Mouse (Mus musculus): ENCODE data around the gene Gm6268.

Gene Gm6268

GRCm38 (mm10) chrX:36400980-36401379 lies at the start of gene Gm6268:
Gene Gm6268 (plus strand): TSS chrX:36401280.
- 95% methylated on average over 13 of the region's 13 CpGs for WGBS

- WGBS: 40% methylated on average over 3 of the region's 3 CpGs
Measured at GRCm38 (mm10) chrX:36352446-36352845, 48.6 kb upstream of the Gm6268 start.

GRCm38 (mm10) chrX:36389971-36390370 lies 11.1 kb upstream of the Gm6268 start:
- WGBS: 29% methylated on average over 3 of the region's 3 CpGs

- WGBS: 65% methylated on average over 2 of the region's 2 CpGs
Measured at GRCm38 (mm10) chrX:36390503-36390902, 10.6 kb upstream of the Gm6268 start.

GRCm38 (mm10) chrX:36392672-36393071 lies 8.4 kb upstream of the Gm6268 start:
- WGBS: 28% methylated on average over 6 of the region's 6 CpGs

- 35% methylated on average over 6 of the region's 6 CpGs for whole genome bisulfite sequencing
Measured at GRCm38 (mm10) chrX:36393279-36393678, 7.8 kb upstream of the Gm6268 start.

- 69% methylated on average over 6 of the region's 6 CpGs for WGBS
Measured at GRCm38 (mm10) chrX:36402316-36402715, 1.2 kb downstream of the Gm6268 start.

- WGBS: 80% methylated on average over 3 of the region's 3 CpGs
Measured at GRCm38 (mm10) chrX:36419153-36419552, 18.1 kb downstream of the Gm6268 start.

GRCm38 (mm10) chrX:36434993-36435392 lies 33.9 kb downstream of the Gm6268 start:
- WGBS: 36% methylated on average over 6 of the region's 6 CpGs

- 100% methylated on average over 1 of the region's 1 CpGs for WGBS
Measured at GRCm38 (mm10) chrX:36437932-36438331, 36.9 kb downstream of the Gm6268 start.

Data from cerebral cortex, adult 2 months (tissue).